ENCODE assay signal across 35 mouse cellular contexts in the genomic region with DNA sequence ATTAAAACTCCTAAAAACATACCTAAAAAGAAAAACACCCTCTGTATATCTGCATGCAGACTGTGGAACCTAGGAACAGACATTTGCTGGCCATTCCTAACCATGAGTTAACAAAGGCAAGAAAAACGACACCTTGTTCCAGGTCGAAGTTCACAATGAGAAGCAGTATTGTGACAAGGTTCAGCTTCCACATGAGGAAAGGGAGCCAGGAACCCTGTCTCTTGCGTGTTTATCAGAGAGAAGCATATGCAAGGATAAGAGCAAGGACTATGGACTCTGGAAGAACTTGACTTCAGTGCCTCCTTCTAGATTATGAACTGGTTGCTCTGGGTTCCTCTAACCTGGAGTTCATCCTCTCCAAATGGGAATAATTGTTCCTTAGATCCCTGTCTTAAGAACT. TPM values are rescaled to one million over a fixed set of nuclear protein-coding genes. Genes with fewer than 3 reads are reported as not detected.
DNase-seq lines count a peak whose midpoint lies in the region; ATAC-seq lines count a peak whose summit lies in the region.
"Had no signal": no experiment of that assay in that cellular context is flagged by ENCODE, and none has a peak within 500 bp of the region (broad histone marks: within the 10 kb centered on the region; RNA-seq: fewer than 3 reads in every experiment).

No protein-coding gene starts in this region.

- ATAC-seq in kidney, embryonic 15.5 days (replicated peaks; ENCODE audit: low FRiP score): no peak
- ATAC-seq: forebrain, embryonic 14.5 days; hindbrain, embryonic 16.5 days; lung, postnatal 0 days; midbrain, embryonic 13.5 days; Patski had no signal

- H3K36me3 ChIP-seq in heart, embryonic 10.5 days: peaks cover 66% of the 10 kb centered on the region
- peaks cover 69% of the 10 kb centered on the region for H3K36me3 ChIP-seq in kidney, embryonic 15.5 days

- no peak overlapping the region for H3K9ac ChIP-seq in kidney, embryonic 15.5 days
- H3K9ac ChIP-seq: embryonic facial prominence, embryonic 12.5 days; heart, embryonic 13.5 days; limb, embryonic 13.5 days; liver, embryonic 13.5 days; midbrain, embryonic 13.5 days; neural tube, embryonic 13.5 days had no signal

- H3K4me2 ChIP-seq in kidney, embryonic 15.5 days: no peak overlapping the region
- H3K4me2 ChIP-seq: embryonic facial prominence, embryonic 12.5 days; heart, embryonic 13.5 days; limb, embryonic 13.5 days; liver, embryonic 13.5 days; midbrain, embryonic 13.5 days; neural tube, embryonic 13.5 days had no signal

- no peaks in the 10 kb centered on the region for H3K4me1 ChIP-seq in heart, embryonic 10.5 days
- no peaks in the 10 kb centered on the region for H3K4me1 ChIP-seq in kidney, embryonic 15.5 days
- H3K4me1 ChIP-seq: embryonic facial prominence, embryonic 12.5 days; heart, embryonic 13.5 days; limb, embryonic 13.5 days; liver, embryonic 13.5 days; midbrain, embryonic 13.5 days had no signal

- no peaks in the 10 kb centered on the region for H3K9me3 ChIP-seq in heart, embryonic 10.5 days
- no peaks in the 10 kb centered on the region for H3K9me3 ChIP-seq in kidney, embryonic 15.5 days (replicated peaks)
- H3K9me3 ChIP-seq: embryonic facial prominence, embryonic 12.5 days; G1E; heart, embryonic 13.5 days; limb, embryonic 13.5 days; liver, embryonic 13.5 days; megakaryocyte, embryonic 14.5 days; midbrain, embryonic 13.5 days; neural tube, embryonic 13.5 days had no signal

- 84% methylated on average over 3 of the region's 3 CpGs for WGBS in heart, embryonic 10.5 days
- 87% methylated on average over 3 of the region's 3 CpGs for WGBS in kidney, embryonic 15.5 days

- no peak overlapping the region for H3K27ac ChIP-seq in heart, embryonic 10.5 days
- H3K27ac ChIP-seq in kidney, embryonic 15.5 days: no peak overlapping the region
- H3K27ac ChIP-seq: embryonic facial prominence, embryonic 12.5 days; heart, adult 2 months; heart, embryonic 13.5 days; limb, embryonic 13.5 days; liver, embryonic 13.5 days; midbrain, embryonic 13.5 days; neural tube, embryonic 13.5 days had no signal

- DNase-seq in heart, embryonic 10.5 days (ENCODE audit: low spot score): peak; percentile 35
- DNase-seq in heart, postnatal 4 days: no peak
- DNase-seq in kidney, postnatal 14 days: peak; percentile 29
- DNase-seq in kidney, postnatal 36 days: peak; percentile 51 to 73
- no peak for DNase-seq in right cerebral cortex, postnatal 14 days
- DNase-seq in frontal cortex, adult 2 months (ENCODE audit: extremely low spot score in 1 of 2, low spot score in 1 of 2): no peak
- DNase-seq: adrenal gland, postnatal 14 days; cerebellum, adult 11-12 months; cerebellum, adult 9-11 months; embryo, embryonic 11 days; gastrocnemius, postnatal 25 days; heart, adult 2 months; heart, postnatal 10 days; liver, embryonic 13.5 days; lung, adult 18-20 months; lung, postnatal 4 days had no signal

- H3K4me3 ChIP-seq in heart, embryonic 10.5 days: no peak overlapping the region
- no peak overlapping the region for H3K4me3 ChIP-seq in kidney, embryonic 15.5 days (replicated peaks)
- H3K4me3 ChIP-seq: embryonic facial prominence, embryonic 12.5 days; heart, adult 2 months; heart, embryonic 13.5 days; limb, embryonic 13.5 days; liver, embryonic 13.5 days; megakaryocyte, embryonic 14.5 days; midbrain, embryonic 13.5 days; neural tube, embryonic 13.5 days had no signal

- no peaks in the 10 kb centered on the region for H3K27me3 ChIP-seq in heart, embryonic 10.5 days (ENCODE audit: insufficient read depth, poor library complexity, severe bottlenecking)
- no peaks in the 10 kb centered on the region for H3K27me3 ChIP-seq in kidney, embryonic 15.5 days
- H3K27me3 ChIP-seq: embryonic facial prominence, embryonic 12.5 days; heart, embryonic 13.5 days; limb, embryonic 13.5 days; liver, embryonic 13.5 days; megakaryocyte, embryonic 14.5 days; midbrain, embryonic 13.5 days; neural tube, embryonic 13.5 days; Patski had no signal

RNA-seq across cellular contexts. Expression of gene Slc22a13, which starts 35.1 kb away (rescaled TPM):
- not detected in 2 replicates for polyA plus RNA-seq in heart, embryonic 10.5 days (2016; fragmentation: Nextera tagmentation; extraction: Ambion mirVana)
- not detected for total RNA-seq in heart, postnatal 4 days (2021)
- 7.6 and 9.8 TPM in 2 replicates for polyA plus RNA-seq in kidney, embryonic 15.5 days (2015; fragmentation: Nextera tagmentation; extraction: Ambion mirVana)
- not detected in 2 replicates for polyA plus RNA-seq in frontal cortex, adult 2 months (2012; rRNA removed)
- total RNA-seq: adrenal gland, postnatal 14 days; G1E; gastrocnemius, adult 18-20 months; gastrocnemius, postnatal 25 days; heart, adult 2 months; heart, postnatal 10 days; layer of hippocampus, adult 8-10 months; layer of hippocampus, postnatal 25 days; left cerebral cortex, postnatal 36 days had no signal
- polyA plus RNA-seq: embryonic facial prominence, embryonic 12.5 days; forebrain, embryonic 14.5 days; G1E; heart, embryonic 13.5 days; hindbrain, embryonic 11.5 days; hindbrain, embryonic 16.5 days; intestine, embryonic 14.5 days; limb, embryonic 13.5 days; liver, embryonic 13.5 days; lung, postnatal 0 days; midbrain, embryonic 13.5 days; neural tube, embryonic 13.5 days; stomach, embryonic 14.5 days had no signal

Comparison
In these comparisons a context has a peak if more than half of its experiments do, and no peak if none do; other contexts are left out.
1. DNase-seq: peak in heart, embryonic 10.5 days (single experiment), kidney, postnatal 14 days (single experiment) and kidney, postnatal 36 days (2 of 2); none in heart, postnatal 4 days (single experiment), right cerebral cortex, postnatal 14 days (single experiment) and frontal cortex, adult 2 months (0 of 2).